Mouse (Mus musculus): Measurements from ENCODE around the gene Gpd1l. TPM values are rescaled to one million over a fixed set of nuclear protein-coding genes. Genes with fewer than 3 reads are reported as not detected.

Gpd1l gene
- polyA plus RNA-seq, 1 experiment: 10.8 TPM

DNA sequence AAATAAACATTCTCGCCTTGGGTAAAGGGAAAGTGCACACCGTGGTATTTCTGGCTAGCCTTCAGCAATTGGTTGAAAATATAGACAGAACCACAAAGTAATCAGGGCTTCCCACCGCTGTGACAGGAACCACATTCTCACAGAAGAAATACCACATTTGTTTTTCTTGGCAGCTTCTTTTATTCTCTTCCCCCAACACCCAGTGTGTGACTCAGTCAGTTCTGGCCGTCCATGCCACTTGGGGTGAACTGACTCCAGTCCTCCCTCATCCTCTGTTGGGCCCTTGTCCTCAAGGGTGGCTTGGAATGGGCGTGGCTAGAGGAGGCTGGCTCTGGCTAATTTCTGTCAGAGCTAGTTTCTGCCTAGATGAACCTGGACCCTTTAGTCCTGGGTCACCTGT, 14.6 kb upstream of the Gpd1l start:
- no peak for TF ChIP-seq FOSL1 (IDR thresholded peaks at IDR 0.05; ENCODE audit: insufficient read depth, low read length, poor library complexity, severe bottlenecking)
- no peak for TF ChIP-seq CTCF (IDR thresholded peaks at IDR 0.05; ENCODE audit: control insufficient read depth, insufficient read depth, insufficient read length)
- TF ChIP-seq CEBPB (IDR thresholded peaks at IDR 0.05; ENCODE audit: low read depth): no peak
- TF ChIP-seq MYOG (IDR thresholded peaks at IDR 0.05; ENCODE audit: control insufficient read depth, extremely low read depth, insufficient read length): no peak
- no peak for TF ChIP-seq MAX (IDR thresholded peaks at IDR 0.05)
- no peak for TF ChIP-seq USF1 (IDR thresholded peaks at IDR 0.05; ENCODE audit: low read depth)
- TF ChIP-seq MYOD1 (IDR thresholded peaks at IDR 0.05; ENCODE audit: control insufficient read depth, insufficient read length, low read depth): no peak
- Histone ChIP-seq H3K4me3 (ENCODE audit: insufficient read depth, poor library complexity, severe bottlenecking) (no peak overlapping the region), H3K36me3 (ENCODE audit: control insufficient read depth, insufficient read depth) (no peaks in the 10 kb centered on the region), H3K79me3 (ENCODE audit: low read depth) (no peaks in the 10 kb centered on the region), H3K27me3 (ENCODE audit: control insufficient read depth, insufficient read depth, insufficient read length) (no peaks in the 10 kb centered on the region), H3K79me2 (ENCODE audit: control insufficient read depth, insufficient read depth) (no peaks in the 10 kb centered on the region), H3ac (ENCODE audit: control insufficient read depth, insufficient read length, low read depth) (no peak overlapping the region)

DNA sequence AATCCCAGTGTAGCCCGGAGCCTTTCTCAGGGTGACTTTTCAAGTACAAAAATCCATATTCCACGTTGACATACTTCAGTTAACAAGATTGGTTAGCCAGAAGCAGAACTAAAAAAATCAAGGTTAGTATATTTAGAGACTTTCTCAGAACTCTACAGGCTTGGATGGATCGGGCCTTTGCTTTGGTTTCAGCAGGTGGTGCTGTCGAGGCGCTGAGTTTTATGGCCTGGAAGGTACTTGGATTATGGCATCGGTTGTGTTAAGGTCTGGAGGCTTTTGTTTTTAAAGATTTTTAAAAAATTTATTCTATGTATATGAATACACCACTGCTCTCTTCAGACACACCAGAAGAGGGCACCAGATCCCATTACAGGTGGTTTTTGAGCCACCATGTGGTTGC, 11.8 kb upstream of the Gpd1l start:
- no peak overlapping the region for H3K4me3 ChIP-seq (ENCODE audit: insufficient read depth, poor library complexity, severe bottlenecking)

DNA sequence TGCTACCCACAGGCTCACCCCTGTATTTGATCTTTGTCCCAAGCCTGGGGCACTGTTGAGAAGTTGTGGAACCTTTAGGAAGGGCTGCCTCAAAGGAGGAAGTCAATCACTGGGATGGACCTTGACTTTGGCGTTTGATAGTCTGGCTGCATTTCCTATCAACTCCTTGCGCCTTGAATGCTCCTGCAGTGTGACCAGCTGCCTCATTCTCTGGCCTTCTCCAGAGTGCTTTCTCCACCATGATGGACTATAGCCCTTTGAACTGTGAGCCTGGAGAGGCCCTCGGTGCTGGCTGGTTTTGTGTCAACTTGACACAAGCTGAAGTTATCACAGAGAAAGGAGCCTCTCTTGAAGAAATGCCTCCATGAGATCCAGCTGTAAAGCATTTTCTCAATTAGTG, 10.9 kb upstream of the Gpd1l start:
- H3K79me3 ChIP-seq (ENCODE audit: low read depth): no peaks in the 10 kb centered on the region
- no peak for TF ChIP-seq MYOD1 (IDR thresholded peaks at IDR 0.05; ENCODE audit: control insufficient read depth, insufficient read length, low read depth)
- no peak for TF ChIP-seq USF1 (IDR thresholded peaks at IDR 0.05; ENCODE audit: low read depth)
- TF ChIP-seq FOSL1 (IDR thresholded peaks at IDR 0.05; ENCODE audit: insufficient read depth, low read length, poor library complexity, severe bottlenecking): no peak
- TF ChIP-seq CTCF (IDR thresholded peaks at IDR 0.05; ENCODE audit: control insufficient read depth, insufficient read depth, insufficient read length): no peak
- TF ChIP-seq CEBPB (IDR thresholded peaks at IDR 0.05; ENCODE audit: low read depth): no peak
- H3K36me3 ChIP-seq (ENCODE audit: control insufficient read depth, insufficient read depth): no peaks in the 10 kb centered on the region
- no peak overlapping the region for H3K4me3 ChIP-seq (ENCODE audit: insufficient read depth, poor library complexity, severe bottlenecking)
- no peak overlapping the region for H3ac ChIP-seq (ENCODE audit: control insufficient read depth, insufficient read length, low read depth)
- no peaks in the 10 kb centered on the region for H3K27me3 ChIP-seq (ENCODE audit: control insufficient read depth, insufficient read depth, insufficient read length)
- H3K79me2 ChIP-seq (ENCODE audit: control insufficient read depth, insufficient read depth): no peaks in the 10 kb centered on the region

More for the DNA sequence above, 11.8 kb upstream of the Gpd1l start:
- Histone ChIP-seq H3K27me3 (ENCODE audit: control insufficient read depth, insufficient read depth, insufficient read length) (no peaks in the 10 kb centered on the region), H3K79me3 (ENCODE audit: low read depth) (no peaks in the 10 kb centered on the region), H3K36me3 (ENCODE audit: control insufficient read depth, insufficient read depth) (no peaks in the 10 kb centered on the region), H3K79me2 (ENCODE audit: control insufficient read depth, insufficient read depth) (no peaks in the 10 kb centered on the region), H3ac (ENCODE audit: control insufficient read depth, insufficient read length, low read depth) (no peak overlapping the region)
- TF ChIP-seq FOSL1 (IDR thresholded peaks at IDR 0.05; ENCODE audit: insufficient read depth, low read length, poor library complexity, severe bottlenecking): no peak
- no peak for TF ChIP-seq CEBPB (IDR thresholded peaks at IDR 0.05; ENCODE audit: low read depth)
- no peak for TF ChIP-seq MAX (IDR thresholded peaks at IDR 0.05)
- no peak for TF ChIP-seq MYOG (IDR thresholded peaks at IDR 0.05; ENCODE audit: control insufficient read depth, extremely low read depth, insufficient read length)
- no peak for TF ChIP-seq USF1 (IDR thresholded peaks at IDR 0.05; ENCODE audit: low read depth)
- no peak for TF ChIP-seq MYOD1 (IDR thresholded peaks at IDR 0.05; ENCODE audit: control insufficient read depth, insufficient read length, low read depth)
- TF ChIP-seq CTCF (IDR thresholded peaks at IDR 0.05; ENCODE audit: control insufficient read depth, insufficient read depth, insufficient read length): no peak

DNA sequence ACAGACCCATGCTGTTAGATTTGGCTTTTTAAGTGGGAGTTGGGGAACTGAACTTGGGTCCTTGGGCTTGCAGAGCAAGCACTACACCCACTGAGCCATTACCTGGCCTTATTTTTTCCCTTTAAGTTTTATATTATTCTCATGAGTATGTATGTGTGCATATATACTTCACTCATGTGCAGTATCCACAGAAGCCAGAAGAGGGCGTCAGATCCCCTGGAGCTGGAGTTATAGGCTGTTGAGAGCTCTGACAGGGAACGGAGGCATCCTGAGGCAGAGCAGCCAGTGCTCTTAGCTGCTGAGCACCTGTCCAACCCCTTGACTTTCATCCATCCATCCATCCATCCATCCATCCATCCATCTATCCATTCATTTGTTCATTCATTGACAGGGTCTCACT, 2.9 kb upstream of the Gpd1l start:
- no peaks in the 10 kb centered on the region for H3K79me3 ChIP-seq (ENCODE audit: low read depth)
- H3K27me3 ChIP-seq (ENCODE audit: control insufficient read depth, insufficient read depth, insufficient read length): no peaks in the 10 kb centered on the region
- no peaks in the 10 kb centered on the region for H3K79me2 ChIP-seq (ENCODE audit: control insufficient read depth, insufficient read depth)
- H3ac ChIP-seq (ENCODE audit: control insufficient read depth, insufficient read length, low read depth): no peak overlapping the region
- no peak overlapping the region for H3K4me3 ChIP-seq (ENCODE audit: insufficient read depth, poor library complexity, severe bottlenecking)
- TF ChIP-seq CTCF (IDR thresholded peaks at IDR 0.05; ENCODE audit: control insufficient read depth, insufficient read depth, insufficient read length): no peak
- no peak for TF ChIP-seq FOSL1 (IDR thresholded peaks at IDR 0.05; ENCODE audit: insufficient read depth, low read length, poor library complexity, severe bottlenecking)
- no peak for TF ChIP-seq MAX (IDR thresholded peaks at IDR 0.05)
- no peak for TF ChIP-seq CEBPB (IDR thresholded peaks at IDR 0.05; ENCODE audit: low read depth)
- TF ChIP-seq MYOD1 (IDR thresholded peaks at IDR 0.05; ENCODE audit: control insufficient read depth, insufficient read length, low read depth): no peak
- no peak for TF ChIP-seq MYOG (IDR thresholded peaks at IDR 0.05; ENCODE audit: control insufficient read depth, extremely low read depth, insufficient read length)
- TF ChIP-seq USF1 (IDR thresholded peaks at IDR 0.05; ENCODE audit: low read depth): no peak
- no peaks in the 10 kb centered on the region for H3K36me3 ChIP-seq (ENCODE audit: control insufficient read depth, insufficient read depth)

DNA sequence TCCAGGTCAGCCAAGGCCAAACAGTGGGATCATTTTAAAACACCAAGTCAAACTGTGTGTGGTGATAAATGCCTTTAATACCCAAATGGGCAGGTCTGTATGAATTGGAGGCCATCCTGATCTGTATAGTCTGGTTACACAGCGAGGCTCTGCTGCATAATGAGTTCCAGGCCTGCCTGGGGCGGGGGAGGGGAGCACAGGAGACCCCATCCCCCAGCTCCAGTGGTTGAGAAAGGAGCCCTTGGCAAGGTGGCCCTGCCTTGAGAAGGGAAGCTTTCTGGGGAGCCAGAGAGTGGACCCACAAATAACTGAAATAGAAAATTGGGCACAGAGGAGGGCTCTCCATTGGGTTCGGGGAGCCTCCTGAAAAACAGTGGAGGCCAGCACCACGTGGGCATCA, 1.5 kb upstream of the Gpd1l start:
- H3K27me3 ChIP-seq (ENCODE audit: control insufficient read depth, insufficient read depth, insufficient read length): no peaks in the 10 kb centered on the region
- TF ChIP-seq MAX (IDR thresholded peaks at IDR 0.05) (no peak), MYOG (IDR thresholded peaks at IDR 0.05; ENCODE audit: control insufficient read depth, extremely low read depth, insufficient read length) (no peak), CTCF (IDR thresholded peaks at IDR 0.05; ENCODE audit: control insufficient read depth, insufficient read depth, insufficient read length) (no peak), FOSL1 (IDR thresholded peaks at IDR 0.05; ENCODE audit: insufficient read depth, low read length, poor library complexity, severe bottlenecking) (no peak), USF1 (IDR thresholded peaks at IDR 0.05; ENCODE audit: low read depth) (no peak), CEBPB (IDR thresholded peaks at IDR 0.05; ENCODE audit: low read depth) (no peak), MYOD1 (IDR thresholded peaks at IDR 0.05; ENCODE audit: control insufficient read depth, insufficient read length, low read depth) (no peak)
- H3K36me3 ChIP-seq (ENCODE audit: control insufficient read depth, insufficient read depth): no peaks in the 10 kb centered on the region
- H3K79me2 ChIP-seq (ENCODE audit: control insufficient read depth, insufficient read depth): no peaks in the 10 kb centered on the region
- no peak overlapping the region for H3ac ChIP-seq (ENCODE audit: control insufficient read depth, insufficient read length, low read depth)
- H3K79me3 ChIP-seq (ENCODE audit: low read depth): no peaks in the 10 kb centered on the region
- H3K4me3 ChIP-seq (ENCODE audit: insufficient read depth, poor library complexity, severe bottlenecking): no peak overlapping the region

DNA sequence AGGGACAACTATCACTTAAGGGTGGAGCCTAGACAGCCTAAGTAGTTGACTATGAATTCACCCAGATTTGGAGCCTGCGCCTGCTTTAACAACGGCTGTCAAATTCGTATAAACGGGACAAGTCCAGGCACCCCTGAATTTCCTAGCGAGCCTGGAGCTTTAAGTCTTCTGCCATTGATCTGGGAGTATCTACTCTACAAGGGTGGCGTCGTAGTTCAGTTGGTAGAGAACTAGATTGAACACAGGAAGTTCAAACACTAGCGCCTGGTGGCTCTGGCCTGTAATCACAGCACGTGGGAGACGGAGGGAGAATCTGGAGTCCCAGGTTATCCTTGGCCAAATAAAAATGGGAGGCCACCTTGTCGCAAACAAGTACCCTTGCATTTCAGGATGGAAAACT, 444 bp upstream of the Gpd1l start:
- no peaks in the 10 kb centered on the region for H3K79me3 ChIP-seq (ENCODE audit: low read depth)
- no peaks in the 10 kb centered on the region for H3K27me3 ChIP-seq (ENCODE audit: control insufficient read depth, insufficient read depth, insufficient read length)
- peak overlapping the region; percentile 1 for H3ac ChIP-seq (ENCODE audit: control insufficient read depth, insufficient read length, low read depth)
- H3K79me2 ChIP-seq (ENCODE audit: control insufficient read depth, insufficient read depth): no peaks in the 10 kb centered on the region
- H3K36me3 ChIP-seq (ENCODE audit: control insufficient read depth, insufficient read depth): no peaks in the 10 kb centered on the region
- H3K4me3 ChIP-seq (ENCODE audit: insufficient read depth, poor library complexity, severe bottlenecking): no peak overlapping the region
- TF ChIP-seq FOSL1 (IDR thresholded peaks at IDR 0.05; ENCODE audit: insufficient read depth, low read length, poor library complexity, severe bottlenecking): no peak
- no peak for TF ChIP-seq CTCF (IDR thresholded peaks at IDR 0.05; ENCODE audit: control insufficient read depth, insufficient read depth, insufficient read length)
- TF ChIP-seq CEBPB (IDR thresholded peaks at IDR 0.05; ENCODE audit: low read depth): no peak
- no peak for TF ChIP-seq MAX (IDR thresholded peaks at IDR 0.05)
- no peak for TF ChIP-seq USF1 (IDR thresholded peaks at IDR 0.05; ENCODE audit: low read depth)
- TF ChIP-seq MYOD1 (IDR thresholded peaks at IDR 0.05; ENCODE audit: control insufficient read depth, insufficient read length, low read depth): no peak
